Mouse (Mus musculus): ENCODE measurements around the gene Vps36. TPM values are rescaled to one million over a fixed set of nuclear protein-coding genes. Genes with fewer than 3 reads are reported as not detected.

Vps36 gene
- 10.8 and 11.8 TPM in 2 replicates for polyA plus RNA-seq (2021; fragmentation: Nextera tagmentation)
- long read RNA-seq, experiment 1, transcript Vps36-201 (14 exons, 3,574 nt) = major isoform, 7 of 39 reads
- long read RNA-seq, experiment 1, partial matches to known transcripts = 30 of 39 reads
- long read RNA-seq, experiment 1, other reads (novel, unspliced or antisense) = 1 of 39 reads
- long read RNA-seq, experiment 2, transcript Vps36-201 (14 exons, 3,574 nt) = major isoform, 99 of 112 reads
- long read RNA-seq, experiment 2, partial matches to known transcripts = 4 of 112 reads
- long read RNA-seq, experiment 2, other reads (novel, unspliced or antisense) = 9 of 112 reads

DNA sequence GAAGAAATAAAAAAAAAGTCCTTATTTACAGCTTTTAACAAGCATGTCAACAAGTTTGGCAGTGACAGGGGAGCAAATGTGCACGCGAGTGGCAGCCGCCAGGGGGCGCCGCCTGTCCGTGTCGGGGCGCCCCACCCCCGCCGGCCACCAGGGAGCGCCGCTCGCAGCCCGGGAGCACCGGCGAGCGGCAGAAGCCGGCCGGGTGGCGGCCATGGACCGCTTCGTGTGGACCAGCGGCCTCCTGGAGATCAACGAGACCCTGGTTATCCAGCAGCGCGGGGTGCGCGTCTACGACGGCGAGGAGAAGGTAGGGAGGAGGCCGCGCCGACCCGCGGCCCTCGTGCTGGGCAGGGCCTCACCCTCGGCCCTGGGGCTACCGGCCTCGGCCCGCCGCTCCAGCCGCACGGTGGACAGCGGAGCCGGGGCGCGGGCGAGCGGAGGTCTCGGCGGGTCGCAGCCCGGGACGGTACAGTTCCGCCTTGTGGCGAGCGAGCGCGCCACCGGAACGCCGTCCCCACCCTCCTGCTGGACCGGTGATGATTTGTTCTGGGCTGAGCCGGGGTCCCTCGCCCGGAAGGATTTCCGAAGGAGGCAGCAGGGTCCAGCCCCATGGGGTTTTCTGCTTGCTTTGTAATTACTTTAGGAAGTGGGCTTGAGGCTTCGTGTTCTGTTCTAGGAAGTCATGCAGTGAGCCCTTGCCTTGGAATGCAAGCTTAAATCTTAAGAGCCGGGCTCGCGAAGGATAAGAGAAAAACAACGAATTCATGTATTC, at the start of gene Vps36:
Vps36 (plus strand) TSS at position 150 of the 772 bp plus-strand sequence.

DNA sequence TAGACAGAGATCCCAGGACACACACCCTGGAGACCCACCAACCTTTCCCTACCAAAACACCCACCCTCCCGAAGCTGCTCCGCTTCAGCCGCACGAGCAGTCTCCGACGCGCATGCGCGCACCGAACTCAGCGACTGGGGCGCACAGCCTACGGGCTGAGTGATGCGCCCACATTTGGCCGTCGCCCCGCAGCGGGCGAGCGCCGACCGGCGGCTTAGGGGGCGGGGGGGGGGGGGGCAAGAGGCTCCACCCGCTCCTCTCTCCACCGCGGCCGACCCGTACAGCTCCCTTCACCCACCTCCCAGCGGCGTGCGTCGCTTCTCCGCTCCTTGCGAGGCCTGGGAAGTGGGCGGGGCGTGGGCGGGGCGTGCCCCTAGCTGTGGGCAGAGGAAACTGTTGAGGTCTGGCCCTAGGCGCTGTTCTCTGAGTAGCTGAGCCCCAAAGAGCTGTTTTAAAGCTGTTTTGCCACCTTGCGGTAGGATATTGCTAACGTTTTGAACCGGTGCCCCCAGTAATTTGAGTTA, 26.5 kb upstream of the Vps36 start, which contains the start of gene Nek3:
Nek3 (minus strand) TSS at position 356 of the 524 bp plus-strand sequence.

DNA sequence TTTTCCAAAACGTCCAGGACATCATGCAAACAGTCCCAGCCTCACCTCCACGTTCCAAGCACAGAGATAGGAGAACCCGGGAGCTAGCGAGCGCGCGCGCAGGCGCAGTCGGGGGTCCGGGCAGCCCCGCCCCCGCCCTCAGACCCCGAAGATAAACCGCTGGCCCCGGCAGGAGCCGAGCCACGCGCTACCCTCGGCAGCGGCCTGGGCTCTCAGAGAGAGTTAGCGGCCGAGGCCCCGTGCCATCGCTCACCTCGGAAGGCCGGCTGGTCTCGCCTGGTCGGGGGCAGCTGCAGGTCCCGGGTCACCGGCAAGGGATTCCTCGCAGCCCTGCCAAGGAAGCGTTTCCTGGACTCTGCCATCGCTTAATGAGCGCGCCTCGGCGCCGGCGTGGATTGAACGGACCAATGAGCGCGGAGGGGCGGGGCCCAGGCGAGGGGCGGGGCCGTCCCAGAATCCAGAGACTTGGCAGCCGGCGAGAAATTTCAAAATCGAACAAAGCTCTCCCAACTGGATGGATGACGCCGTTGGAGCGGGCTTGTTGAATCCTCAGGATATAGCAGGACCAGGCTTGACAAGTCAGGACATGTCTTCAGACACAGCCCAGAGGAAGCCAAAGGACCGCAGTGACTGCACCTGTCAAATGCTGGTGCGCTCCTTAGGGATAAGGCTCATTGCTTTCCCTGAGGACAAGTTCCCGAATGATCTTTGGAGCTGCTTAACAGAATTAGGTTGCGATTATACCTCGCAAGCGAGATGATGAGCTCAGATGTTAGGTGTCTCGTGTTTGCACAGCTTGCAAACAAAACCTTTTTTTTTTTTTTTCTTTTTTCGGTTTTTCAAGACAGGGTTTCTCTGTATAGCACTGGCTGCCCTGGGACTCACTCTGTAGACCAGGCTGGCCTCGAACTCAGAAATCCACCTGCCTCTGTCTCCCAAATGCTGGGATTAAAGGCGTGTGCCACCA, 6.9 kb upstream of the Vps36 start, which contains the start of gene Ckap2:
Ckap2 (minus strand) TSS at position 389 of the 967 bp plus-strand sequence.

DNA sequence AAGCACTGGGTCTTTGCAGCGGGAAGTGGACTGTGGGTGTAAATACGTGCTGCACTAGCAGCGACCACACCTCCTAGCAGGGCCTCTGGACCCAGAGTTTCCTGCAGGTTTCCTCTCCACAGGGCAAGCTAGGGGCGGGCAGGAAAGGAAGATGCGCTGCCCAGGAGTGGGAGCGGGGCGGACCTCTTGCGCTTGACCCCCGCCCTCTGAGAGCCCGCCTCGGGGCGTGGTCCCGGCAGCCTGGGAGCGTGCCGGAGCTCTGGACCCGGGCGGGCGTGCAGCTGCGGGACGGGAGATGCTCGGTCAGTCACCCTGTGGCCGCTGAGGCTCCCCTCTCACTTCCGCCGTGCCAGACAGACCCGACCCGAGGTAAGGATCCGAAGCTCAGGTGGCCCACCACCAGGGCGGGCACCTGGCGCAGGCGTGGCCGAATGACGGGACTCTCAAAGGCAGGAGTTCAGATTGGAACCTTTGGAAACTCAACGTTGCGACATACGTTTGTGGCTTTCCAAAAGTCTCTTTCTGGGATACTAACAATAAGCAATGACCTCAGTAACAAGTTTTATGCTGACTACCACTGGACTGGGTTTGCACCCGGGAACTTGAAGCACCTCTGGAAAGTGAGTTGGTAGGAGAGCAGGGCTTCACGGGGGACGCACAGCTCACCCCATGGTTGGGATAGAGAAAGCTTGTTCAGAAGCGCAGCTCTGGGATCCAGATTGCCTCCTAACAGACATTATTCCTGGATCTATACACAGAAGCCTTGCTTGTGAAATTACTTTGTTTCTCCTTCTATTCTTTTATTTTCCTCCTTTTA, 34.7 kb downstream of the Vps36 start, which contains the start of gene Thsd1:
Thsd1 (plus strand) TSS at position 253 of the 817 bp plus-strand sequence.

Other genes starting within 250 kb of the Vps36 start
- not detected in 2 replicates for gene Defb13, start 246.0 kb upstream of the Vps36 start, polyA plus RNA-seq (2021; fragmentation: Nextera tagmentation)
- gene Fam90a1a, start 234.1 kb upstream of the Vps36 start, polyA plus RNA-seq (2021; fragmentation: Nextera tagmentation) = not detected in 2 replicates
- not detected in 2 replicates for gene Ccdc70, start 223.0 kb upstream of the Vps36 start, polyA plus RNA-seq (2021; fragmentation: Nextera tagmentation)
- 0.63 and 0.93 TPM in 2 replicates for gene Atp7b, start 132.5 kb upstream of the Vps36 start, polyA plus RNA-seq (2021; fragmentation: Nextera tagmentation)
- gene Alg11, start 132.1 kb upstream of the Vps36 start, polyA plus RNA-seq (2021; fragmentation: Nextera tagmentation) = 7.8 and 12.3 TPM in 2 replicates
- gene Nek5, start 67.8 kb upstream of the Vps36 start, polyA plus RNA-seq (2021; fragmentation: Nextera tagmentation) = 0.70 and 2.5 TPM in 2 replicates
- gene Nek3, start 26.4 kb upstream of the Vps36 start, polyA plus RNA-seq (2021; fragmentation: Nextera tagmentation) = 1.2 and 1.3 TPM in 2 replicates
- gene Ckap2, start 7.0 kb upstream of the Vps36 start, polyA plus RNA-seq (2021; fragmentation: Nextera tagmentation) = 0.33 and 0.56 TPM in 2 replicates
- 1.6 and 2.1 TPM in 2 replicates for gene Thsd1, start 34.5 kb downstream of the Vps36 start, polyA plus RNA-seq (2021; fragmentation: Nextera tagmentation)
- gene Tpte, start 90.6 kb downstream of the Vps36 start, polyA plus RNA-seq (2021; fragmentation: Nextera tagmentation) = not detected in 2 replicates
- gene Slc25a15, start 205.8 kb downstream of the Vps36 start, polyA plus RNA-seq (2021; fragmentation: Nextera tagmentation) = 3.1 and 4.4 TPM in 2 replicates
- 41.5 and 45.2 TPM in 2 replicates for gene Mrps31, start 218.6 kb downstream of the Vps36 start, polyA plus RNA-seq (2021; fragmentation: Nextera tagmentation)